Mouse (Mus musculus) intestine, embryonic 14.5 days (tissue): ENCODE results near the gene Bhmt2. TPM values are rescaled to one million over a fixed set of nuclear protein-coding genes. Genes with fewer than 3 reads are reported as not detected.

Experiments used
- ATAC-seq: fragments of 200-750 bp; cut with Nextera tagmentation; replicated peaks from 2 replicates; pipeline ENCODE4 v1.8.0; 2017; ENCODE audit warnings: low read depth, moderate number of reproducible peaks, moderate TSS enrichment, moderate library complexity; ENCODE audit not compliant: low FRiP score, low TSS enrichment
- DNase-seq: peaks from one replicate; pipeline ENCODE4 v3.0.0-alpha.2; 2018; ENCODE audit warnings: low spot score
- H3K27ac ChIP-seq: fragments of 300-500 bp; sonication (generic); 2 replicates; pipeline ENCODE4 v1.5.1; 2014; ENCODE audit warnings: low read depth, mild to moderate bottlenecking, control low read depth
- H3K27me3 ChIP-seq: fragments of 300-500 bp; sonication (generic); replicated peaks from 2 replicates; pipeline ENCODE4 v1.6.1; 2014; ENCODE audit warnings: low read length, control low read depth; ENCODE audit not compliant: control insufficient read depth, insufficient read depth
- H3K36me3 ChIP-seq: fragments of 300-500 bp; sonication (generic); 2 replicates; pipeline ENCODE4 v1.6.1; 2014; ENCODE audit warnings: low read length, control low read depth; ENCODE audit not compliant: control insufficient read depth, insufficient read depth
- H3K4me1 ChIP-seq: fragments of 300-500 bp; sonication (generic); replicated peaks from 2 replicates; pipeline ENCODE4 v1.6.1; 2014; ENCODE audit warnings: low read length, control low read depth, mixed read lengths; ENCODE audit not compliant: control insufficient read depth, insufficient read depth
- H3K4me2 ChIP-seq: fragments of 300-500 bp; sonication (generic); 2 replicates; pipeline ENCODE4 v1.6.1; 2014; ENCODE audit warnings: low read length
- H3K4me3 ChIP-seq: fragments of 300-500 bp; sonication (generic); 2 replicates; pipeline ENCODE4 v1.5.1; 2014; ENCODE audit warnings: low read depth, low read length, control low read depth, mixed read lengths
- H3K9ac ChIP-seq: fragments of 300-500 bp; sonication (generic); 2 replicates; pipeline ENCODE4 v1.6.1; 2014; ENCODE audit warnings: mild to moderate bottlenecking, low read length
- H3K9me3 ChIP-seq: fragments of 300-500 bp; sonication (generic); 2 replicates; pipeline ENCODE4 v1.6.1; 2016; ENCODE audit warnings: low read length, control low read depth; ENCODE audit not compliant: control insufficient read depth
- WGBS: fragments of 180-500 bp; shearing (Covaris S2); extraction: QIAGEN DNeasy Blood & Tissue Kit; methylation state at CpG from one replicate; pipeline ENCODE4 v1.1.7; 2014; 5-methylcytosine and 5-hydroxymethylcytosine counted together
- polyA plus RNA-seq: library from polyadenylated mRNA; unstranded; fragments of >200 nt; fragmentation: Nextera tagmentation; extraction: Ambion mirVana; gene quantifications from 2 replicates; pipeline ENCODE4 v1.2.1, GENCODE M21; 2014

Bhmt2 gene
- 0.07 TPM in 1 of 2 replicates, not detected in the other for polyA plus RNA-seq

GRCm38 (mm10) chr13:93674131-93674561, at the start of gene Bhmt2, which contains the start of gene Dmgdh:
Bhmt2 (minus strand) TSS chr13:93674302.
Dmgdh (plus strand) TSS chr13:93674433.
- H3K36me3 ChIP-seq: no peaks in the 10 kb centered on the region
- DNase-seq (no peak), ATAC-seq (0 out of 2 replicates have a peak, but pooled peaks have one; percentile 40)
- no peaks in the 10 kb centered on the region for H3K9me3 ChIP-seq
- no peaks in the 10 kb centered on the region for H3K4me1 ChIP-seq
- peak within 1 kb of the TSS; percentile 33 for H3K4me2 ChIP-seq
- 0 out of 2 replicates have a peak within 1 kb of the TSS, but pooled peaks have one; percentile 6 for H3K4me3 ChIP-seq
- peaks cover 11% of the 10 kb centered on the region for H3K27me3 ChIP-seq
- 3% methylated on average over 31 of the region's 31 CpGs for WGBS
- no peak within 1 kb of the TSS for H3K27ac ChIP-seq
- no peak within 1 kb of the TSS for H3K9ac ChIP-seq

GRCm38 (mm10) chr13:93723455-93723854, 49.4 kb upstream of the Bhmt2 start:
- Histone ChIP-seq H3K4me2 (no peak overlapping the region), H3K4me3 (no peak overlapping the region), H3K9me3 (no peaks in the 10 kb centered on the region), H3K27ac (no peak overlapping the region), H3K9ac (no peak overlapping the region), H3K36me3 (no peaks in the 10 kb centered on the region), H3K4me1 (0 out of 2 replicates have a peak, but pooled peaks cover 3% of the 10 kb centered on the region), H3K27me3 (no peaks in the 10 kb centered on the region)
- ATAC-seq: no peak
- 81% methylated on average over 3 of the region's 3 CpGs for WGBS
- no peak for DNase-seq

GRCm38 (mm10) chr13:93721916-93722315, 47.8 kb upstream of the Bhmt2 start:
- Histone ChIP-seq H3K4me2 (no peak overlapping the region), H3K27ac (no peak overlapping the region), H3K9ac (no peak overlapping the region), H3K9me3 (no peaks in the 10 kb centered on the region), H3K27me3 (no peaks in the 10 kb centered on the region), H3K4me1 (0 out of 2 replicates have a peak, but pooled peaks cover 3% of the 10 kb centered on the region), H3K4me3 (no peak overlapping the region), H3K36me3 (no peaks in the 10 kb centered on the region)
- ATAC-seq (no peak), DNase-seq (no peak)
- WGBS: 68% methylated on average over 4 of the region's 4 CpGs

- 0 out of 2 replicates have a peak, but pooled peaks cover 3% of the 10 kb centered on the region for H3K4me1 ChIP-seq
- ATAC-seq (no peak), DNase-seq (peak; percentile 86)
- H3K4me3 ChIP-seq: no peak overlapping the region
- no peak overlapping the region for H3K4me2 ChIP-seq
- H3K36me3 ChIP-seq: no peaks in the 10 kb centered on the region
- H3K9ac ChIP-seq: no peak overlapping the region
- H3K27me3 ChIP-seq: no peaks in the 10 kb centered on the region
- H3K9me3 ChIP-seq: no peaks in the 10 kb centered on the region
- WGBS: 3% methylated on average over 7 of the region's 7 CpGs
- no peak overlapping the region for H3K27ac ChIP-seq
These were observed 44.8 kb upstream of the Bhmt2 start for GRCm38 (mm10) chr13:93718948-93719347.

- H3K9me3 ChIP-seq: no peaks in the 10 kb centered on the region
- ATAC-seq (no peak), DNase-seq (no peak)
- H3K27me3 ChIP-seq: no peaks in the 10 kb centered on the region
- 0 out of 2 replicates have a peak, but pooled peaks cover 3% of the 10 kb centered on the region for H3K4me1 ChIP-seq
- H3K27ac ChIP-seq: no peak overlapping the region
- no peak overlapping the region for H3K4me3 ChIP-seq
- no peak overlapping the region for H3K9ac ChIP-seq
- H3K36me3 ChIP-seq: no peaks in the 10 kb centered on the region
- WGBS: 46% methylated on average over 7 of the region's 7 CpGs
- H3K4me2 ChIP-seq: no peak overlapping the region
These were observed 43.0 kb upstream of the Bhmt2 start for GRCm38 (mm10) chr13:93717113-93717512.

GRCm38 (mm10) chr13:93713826-93714225, 39.7 kb upstream of the Bhmt2 start:
- no peak overlapping the region for H3K4me2 ChIP-seq
- 0 out of 2 replicates have a peak, but pooled peaks cover 3% of the 10 kb centered on the region for H3K4me1 ChIP-seq
- H3K4me3 ChIP-seq: no peak overlapping the region
- no peak for DNase-seq
- no peaks in the 10 kb centered on the region for H3K27me3 ChIP-seq
- no peaks in the 10 kb centered on the region for H3K9me3 ChIP-seq
- 90% methylated on average over 3 of the region's 3 CpGs for WGBS
- H3K27ac ChIP-seq: no peak overlapping the region
- no peak overlapping the region for H3K9ac ChIP-seq
- H3K36me3 ChIP-seq: no peaks in the 10 kb centered on the region
- ATAC-seq: no peak

- DNase-seq (no peak), ATAC-seq (no peak)
- H3K4me2 ChIP-seq: no peak overlapping the region
- no peaks in the 10 kb centered on the region for H3K27me3 ChIP-seq
- no peaks in the 10 kb centered on the region for H3K4me1 ChIP-seq
- no peak overlapping the region for H3K9ac ChIP-seq
- no peak overlapping the region for H3K27ac ChIP-seq
- no peak overlapping the region for H3K4me3 ChIP-seq
- no peaks in the 10 kb centered on the region for H3K36me3 ChIP-seq
- no peaks in the 10 kb centered on the region for H3K9me3 ChIP-seq
- 92% methylated on average over 4 of the region's 4 CpGs for WGBS
These were observed 38.3 kb upstream of the Bhmt2 start for GRCm38 (mm10) chr13:93712362-93712761.

- 85% methylated on average over 4 of the region's 4 CpGs for WGBS
- Histone ChIP-seq H3K27ac (no peak overlapping the region), H3K4me1 (no peaks in the 10 kb centered on the region), H3K36me3 (no peaks in the 10 kb centered on the region), H3K9me3 (no peaks in the 10 kb centered on the region), H3K4me3 (no peak overlapping the region), H3K9ac (no peak overlapping the region), H3K27me3 (no peaks in the 10 kb centered on the region), H3K4me2 (no peak overlapping the region)
- DNase-seq (no peak), ATAC-seq (no peak)
These were observed 37.1 kb upstream of the Bhmt2 start for GRCm38 (mm10) chr13:93711226-93711625.

GRCm38 (mm10) chr13:93710325-93710724, 36.2 kb upstream of the Bhmt2 start:
- Histone ChIP-seq H3K4me3 (no peak overlapping the region), H3K27ac (no peak overlapping the region), H3K9ac (no peak overlapping the region), H3K36me3 (no peaks in the 10 kb centered on the region), H3K4me2 (no peak overlapping the region), H3K9me3 (no peaks in the 10 kb centered on the region), H3K27me3 (no peaks in the 10 kb centered on the region), H3K4me1 (no peaks in the 10 kb centered on the region)
- DNase-seq (no peak), ATAC-seq (no peak)
- 82% methylated on average over 4 of the region's 4 CpGs for WGBS
